Mouse (Mus musculus) layer of hippocampus, postnatal 14 days (tissue): ENCODE measurements around the gene Eps8l3. TPM values are rescaled to one million over a fixed set of nuclear protein-coding genes. Genes with fewer than 3 reads are reported as not detected.

Source experiments
- DNase-seq, 2 experiments: peaks; one replicate each; pipeline ENCODE4 v3.0.0; 2021 to 2022; ENCODE audit warnings: low spot score in 2 of 2, mixed read lengths in 1 of 2
- total RNA-seq, 2 experiments: library from RNA; stranded (reverse); gene quantifications; 2 replicates each; pipeline ENCODE4 v1.2.3; 2021

Eps8l3 gene
- total RNA-seq, 2 experiments from 2014 or later = not detected

DNA sequence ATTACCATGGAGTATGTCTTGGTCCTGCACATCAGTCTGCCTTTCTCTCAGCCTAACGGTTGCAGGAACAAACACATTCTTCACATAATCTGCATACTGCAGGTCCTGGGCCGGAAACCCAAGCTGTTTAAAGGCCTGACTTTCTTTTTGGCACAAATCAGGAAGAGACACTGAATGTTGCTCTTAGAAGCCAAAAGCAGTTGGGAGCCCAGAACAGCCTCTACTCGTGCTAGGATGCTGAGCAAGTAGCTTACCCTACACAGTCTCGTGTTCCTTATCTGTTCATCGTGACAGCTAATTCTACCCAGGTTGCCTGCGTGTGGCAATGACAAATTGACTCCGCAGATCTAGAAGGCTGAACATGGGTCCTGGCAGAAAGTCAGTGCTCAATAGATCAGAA, 63.5 kb downstream of the Eps8l3 start:
- no peak for DNase-seq

DNA sequence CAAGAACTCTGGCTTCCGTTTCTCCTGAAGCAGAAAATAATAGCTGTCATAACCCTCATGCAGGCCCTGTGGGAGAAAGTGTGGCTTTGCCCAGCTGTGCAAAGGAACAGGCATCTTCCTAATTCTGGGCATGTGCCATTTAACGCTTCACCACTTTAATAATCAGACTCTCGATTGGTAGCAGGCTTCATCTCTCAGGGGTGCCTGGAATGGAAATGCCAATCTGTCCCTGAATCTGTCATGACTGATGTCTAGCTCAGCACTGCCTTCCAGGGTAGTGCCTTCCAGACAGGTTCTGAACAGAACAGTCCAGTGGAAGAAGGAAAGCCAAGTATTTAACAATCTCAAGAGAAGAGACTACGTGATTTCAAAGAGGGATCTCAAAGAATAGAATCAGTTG, 64.2 kb downstream of the Eps8l3 start:
- DNase-seq = peak in 1 of 2 experiments; percentile 62

Other genes with a start within 250 kb of the Eps8l3 start
- not detected for gene Gm10961, start 245.9 kb upstream of the Eps8l3 start, total RNA-seq
- 10 to 100 TPM; 76.7 to 77.6 TPM for gene Strip1, start 245.5 kb upstream of the Eps8l3 start, total RNA-seq
- gene Ahcyl1, start 180.7 kb upstream of the Eps8l3 start, total RNA-seq = 100 to 1,000 TPM; 331 to 365 TPM
- gene Csf1, start 116.8 kb upstream of the Eps8l3 start, total RNA-seq = 10 to 100 TPM; 11.9 to 13.3 TPM
- 100 to 1,000 TPM; 229 to 240 TPM for gene Gstm5, start 18.6 kb downstream of the Eps8l3 start, total RNA-seq
- gene Gstm7, start 54.6 kb downstream of the Eps8l3 start, total RNA-seq = 10 to 100 TPM; 88.4 to 91.6 TPM
- 1 to 10 TPM; 7.8 to 9.8 TPM for gene Gstm6, start 66.5 kb downstream of the Eps8l3 start, total RNA-seq
- not detected for gene Gstm3, start 92.1 kb downstream of the Eps8l3 start, total RNA-seq
- 1 to 10 TPM; 2.2 to 4.0 TPM for gene Gstm2, start 109.2 kb downstream of the Eps8l3 start, total RNA-seq
- gene Gstm1, start 140.7 kb downstream of the Eps8l3 start, total RNA-seq = 100 to 1,000 TPM; 151 to 159 TPM
- gene Gstm4, start 167.7 kb downstream of the Eps8l3 start, total RNA-seq = 10 to 100 TPM; 11.3 to 13.2 TPM
- 10 to 100 TPM; 55.6 to 58.8 TPM for gene Ampd2, start 209.4 kb downstream of the Eps8l3 start, total RNA-seq
- gene Gnat2, start 215.6 kb downstream of the Eps8l3 start, total RNA-seq = not detected